Mouse (Mus musculus): ENCODE measurements around the gene Col5a1.

The Col5a1 gene

DNA sequence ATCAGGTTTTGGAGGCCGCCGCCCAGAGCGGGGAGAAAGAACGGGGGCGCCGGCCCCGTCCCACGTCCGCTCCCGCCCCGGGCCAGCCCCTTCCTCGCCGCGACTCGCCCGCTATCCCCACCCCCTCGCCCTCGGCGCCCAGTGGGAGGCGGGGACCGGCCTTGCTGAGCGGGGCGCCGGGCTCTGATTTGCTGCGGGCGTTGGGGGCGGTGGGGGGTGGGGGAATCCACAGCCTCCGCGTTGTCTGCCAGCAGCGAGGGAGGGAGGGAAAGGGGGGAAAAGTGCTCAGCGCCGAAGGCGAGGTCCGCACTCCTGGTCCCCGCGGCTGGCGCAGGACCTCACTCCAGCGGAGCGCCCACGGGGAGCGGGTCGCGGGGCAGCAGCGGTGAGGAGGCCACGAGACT, at the start of gene Col5a1:
Col5a1 (plus strand) TSS at position 278 of the 404 bp plus-strand sequence.
- DNase-seq: no peak

DNA sequence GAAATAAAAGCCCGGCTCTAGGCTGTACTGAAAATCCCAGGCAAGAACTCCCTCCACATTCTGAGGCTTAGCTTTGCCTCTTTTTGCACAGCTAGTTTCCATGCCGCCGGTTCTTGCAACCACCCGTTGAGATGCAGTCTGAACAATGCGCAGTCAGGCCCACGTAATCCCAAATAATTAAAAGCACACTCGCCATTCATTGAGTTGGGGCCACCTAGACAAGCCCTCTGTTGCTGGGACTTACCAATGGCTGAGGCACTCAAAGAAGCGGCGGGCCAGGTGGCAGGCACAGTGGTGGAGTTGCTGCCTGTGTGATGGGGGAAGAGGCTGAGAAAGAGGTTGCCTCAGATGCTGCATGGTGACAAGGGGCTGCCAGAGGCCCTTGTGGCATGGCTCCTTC, 48.1 kb upstream of the Col5a1 start:
- no peak for DNase-seq

DNA sequence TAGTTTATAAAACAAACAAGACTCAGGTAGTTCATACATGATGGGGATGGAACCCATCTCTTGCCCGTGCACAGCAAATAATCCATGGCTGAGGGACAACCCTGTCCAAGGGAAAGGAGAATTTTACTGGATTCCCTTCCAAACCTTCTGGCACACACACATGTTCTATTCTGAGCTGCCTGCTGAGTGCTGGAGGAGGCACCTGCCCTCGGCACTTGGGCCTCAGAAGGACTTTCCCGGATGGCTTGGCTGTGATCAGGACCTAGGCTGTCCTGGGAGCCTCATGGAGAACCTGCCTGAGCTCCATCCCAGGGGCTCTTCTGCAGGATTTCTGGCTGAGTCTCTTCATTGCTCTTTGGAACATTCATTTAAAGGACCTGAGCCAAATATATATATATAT, 45.3 kb upstream of the Col5a1 start:
- DNase-seq: no peak

DNA sequence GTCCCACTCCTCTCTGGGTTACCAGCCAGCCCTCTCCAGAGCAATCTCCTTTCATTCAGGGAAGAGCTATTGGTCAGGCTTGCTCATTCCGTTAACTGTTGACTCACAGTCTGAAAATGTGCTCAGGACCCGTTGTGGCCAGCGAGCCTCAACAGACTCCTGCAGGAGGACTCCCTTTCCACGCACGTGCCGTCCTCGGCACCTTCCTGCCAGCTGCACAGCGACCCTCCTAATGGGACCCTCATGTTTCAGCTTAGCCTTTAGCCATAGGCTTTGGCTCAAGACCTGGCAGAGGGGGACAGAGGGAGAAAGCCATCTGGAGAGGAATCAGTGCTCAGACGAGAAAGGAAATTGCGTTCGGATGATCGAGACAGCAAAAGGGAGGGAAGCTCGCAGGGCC, 43.3 kb upstream of the Col5a1 start:
- DNase-seq: no peak

DNA sequence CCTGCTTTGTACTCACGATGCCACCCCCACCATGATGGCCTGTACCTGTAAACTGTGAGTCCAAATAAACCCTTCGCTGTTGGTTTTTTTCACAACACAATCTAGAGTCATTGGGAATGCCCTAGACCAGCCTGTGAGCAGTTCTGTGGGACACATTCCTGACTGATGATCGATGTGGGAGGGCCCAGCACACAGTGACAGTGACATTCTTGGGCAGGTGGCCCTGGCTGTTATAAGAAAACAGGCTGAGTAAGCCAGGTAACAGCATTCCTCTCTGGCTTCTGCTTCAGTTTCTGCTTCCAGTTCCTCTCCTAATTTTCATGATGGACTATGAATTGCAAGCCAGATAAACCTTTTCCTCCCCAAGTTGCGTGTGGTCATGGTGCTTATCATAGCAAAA, 41.3 kb upstream of the Col5a1 start:
- no peak for DNase-seq

DNA sequence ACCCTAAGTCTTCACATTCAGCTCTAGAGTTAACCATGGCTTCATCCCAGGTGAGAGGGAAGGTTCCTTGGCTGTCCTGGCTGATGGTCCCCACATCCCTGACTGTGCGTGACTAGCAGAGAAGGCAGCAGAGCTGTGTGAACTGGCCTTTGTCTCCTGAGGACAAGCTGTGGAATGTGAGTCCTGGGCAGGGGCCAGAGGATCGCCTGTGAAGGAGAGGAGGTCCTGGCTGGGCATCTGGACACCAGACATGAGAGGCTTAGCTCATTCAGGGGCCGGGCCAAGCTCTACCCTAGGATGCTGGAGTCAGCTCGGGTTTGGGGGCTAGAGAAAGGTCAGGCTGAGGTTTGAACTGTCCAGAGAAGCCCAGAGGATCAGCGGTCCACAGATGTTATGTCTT, 39.2 kb upstream of the Col5a1 start:
- no peak for DNase-seq

DNA sequence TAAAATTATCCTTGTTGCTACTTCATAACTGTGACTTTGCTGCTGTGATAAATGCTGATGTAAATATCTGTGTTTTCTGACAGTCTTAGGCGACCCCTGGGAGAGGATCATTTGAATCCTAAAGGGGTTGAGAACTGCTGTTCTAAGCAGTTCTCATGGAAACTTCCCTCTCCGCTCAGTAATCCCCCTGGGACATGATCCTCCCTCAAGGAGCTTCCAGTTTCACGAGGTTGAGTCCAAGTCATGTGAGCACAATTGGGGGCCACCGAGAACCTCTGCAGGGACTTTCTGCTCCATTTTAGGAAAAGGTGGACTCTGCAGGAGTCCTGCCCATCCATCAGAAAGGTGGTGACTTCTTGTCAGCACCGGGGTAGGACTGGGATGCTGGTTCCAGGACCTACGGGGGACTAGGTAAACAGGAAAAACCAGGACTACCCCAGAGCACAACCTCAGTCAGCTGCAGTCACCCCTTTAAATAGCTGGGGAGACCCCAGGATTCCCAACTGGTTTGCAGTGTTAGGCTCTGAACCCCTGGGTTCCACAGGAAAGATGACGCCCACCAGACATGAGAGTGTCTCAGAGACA, 38.3 kb upstream of the Col5a1 start:
- DNase-seq: no peak

DNA sequence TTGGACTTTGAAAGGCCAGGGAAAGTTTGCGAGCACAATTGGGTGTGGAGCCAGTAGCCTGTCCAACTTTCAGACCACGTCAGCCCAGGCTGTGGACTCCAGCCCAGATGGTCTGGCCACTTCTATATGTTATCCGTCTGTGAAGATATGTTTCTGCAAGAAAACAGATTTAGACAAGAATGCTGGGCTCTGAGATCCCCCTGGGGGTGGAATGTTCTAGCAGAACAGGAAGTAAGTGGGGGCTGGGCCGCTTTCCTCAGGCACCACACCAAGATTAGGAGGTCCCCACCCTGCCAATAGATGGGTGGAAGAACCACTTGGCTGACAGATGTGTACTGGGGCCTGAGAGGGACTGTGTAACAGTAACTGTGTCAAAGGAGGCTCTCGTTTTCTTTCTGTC, 37.8 kb upstream of the Col5a1 start:
- DNase-seq: no peak

DNA sequence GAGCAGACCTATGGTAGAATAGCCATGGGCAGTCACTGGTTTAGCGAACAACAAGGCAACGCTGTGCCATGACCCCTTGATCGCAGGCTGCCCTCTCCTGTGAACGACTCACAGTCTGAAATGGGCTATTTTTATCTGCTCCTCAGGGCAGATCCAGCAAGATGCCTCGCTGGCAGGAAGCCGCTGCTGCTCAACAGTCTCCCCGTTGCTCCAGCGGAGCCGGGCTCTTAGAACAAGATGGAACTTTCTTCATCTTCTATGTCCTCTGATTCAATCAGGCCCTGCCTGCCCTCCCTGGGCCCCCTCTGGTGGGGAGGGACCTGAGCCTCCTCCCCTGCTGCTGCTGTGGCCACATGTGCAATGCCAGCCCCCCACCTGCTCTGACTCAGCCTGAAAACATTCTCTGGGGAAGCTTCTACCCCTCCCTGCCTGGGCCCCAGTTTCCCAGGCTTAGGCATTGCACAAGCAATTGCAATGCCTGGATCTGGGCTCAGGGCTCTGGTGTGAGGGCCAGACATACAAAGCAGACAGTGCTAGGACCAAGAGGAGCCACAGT, 27.8 kb upstream of the Col5a1 start:
- DNase-seq: no peak

DNA sequence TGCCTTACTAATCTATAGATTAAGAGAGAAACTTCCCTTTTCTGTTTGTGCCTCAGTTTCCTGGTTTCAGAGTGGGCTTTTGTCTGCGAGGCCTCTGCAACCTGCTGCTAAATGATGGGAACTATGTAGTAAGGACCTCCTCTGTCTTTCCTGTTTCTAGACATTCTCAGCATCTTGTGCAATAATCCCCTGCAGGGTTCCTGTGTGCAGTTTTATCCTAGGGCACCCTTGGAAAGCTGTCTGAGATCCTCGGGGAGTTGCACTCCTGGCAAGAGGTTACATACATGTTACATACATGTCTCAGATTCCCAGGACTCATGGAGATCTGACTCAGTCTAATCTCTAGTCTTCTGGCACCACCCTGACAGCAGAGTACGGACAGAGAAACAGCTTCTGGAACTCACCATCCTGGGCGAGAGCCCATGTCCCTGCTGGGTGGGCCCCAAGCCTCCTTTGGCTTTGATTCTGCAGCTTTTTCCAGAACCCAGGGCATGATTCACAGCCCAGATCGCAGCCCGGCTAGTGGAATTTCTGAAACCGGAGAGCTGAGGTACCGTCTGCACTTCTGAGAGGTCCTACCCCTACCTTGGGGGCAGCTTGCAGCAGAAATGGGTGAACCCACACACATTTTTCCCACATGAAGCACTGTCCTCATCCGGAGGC, 24.5 kb upstream of the Col5a1 start:
- no peak for DNase-seq

DNA sequence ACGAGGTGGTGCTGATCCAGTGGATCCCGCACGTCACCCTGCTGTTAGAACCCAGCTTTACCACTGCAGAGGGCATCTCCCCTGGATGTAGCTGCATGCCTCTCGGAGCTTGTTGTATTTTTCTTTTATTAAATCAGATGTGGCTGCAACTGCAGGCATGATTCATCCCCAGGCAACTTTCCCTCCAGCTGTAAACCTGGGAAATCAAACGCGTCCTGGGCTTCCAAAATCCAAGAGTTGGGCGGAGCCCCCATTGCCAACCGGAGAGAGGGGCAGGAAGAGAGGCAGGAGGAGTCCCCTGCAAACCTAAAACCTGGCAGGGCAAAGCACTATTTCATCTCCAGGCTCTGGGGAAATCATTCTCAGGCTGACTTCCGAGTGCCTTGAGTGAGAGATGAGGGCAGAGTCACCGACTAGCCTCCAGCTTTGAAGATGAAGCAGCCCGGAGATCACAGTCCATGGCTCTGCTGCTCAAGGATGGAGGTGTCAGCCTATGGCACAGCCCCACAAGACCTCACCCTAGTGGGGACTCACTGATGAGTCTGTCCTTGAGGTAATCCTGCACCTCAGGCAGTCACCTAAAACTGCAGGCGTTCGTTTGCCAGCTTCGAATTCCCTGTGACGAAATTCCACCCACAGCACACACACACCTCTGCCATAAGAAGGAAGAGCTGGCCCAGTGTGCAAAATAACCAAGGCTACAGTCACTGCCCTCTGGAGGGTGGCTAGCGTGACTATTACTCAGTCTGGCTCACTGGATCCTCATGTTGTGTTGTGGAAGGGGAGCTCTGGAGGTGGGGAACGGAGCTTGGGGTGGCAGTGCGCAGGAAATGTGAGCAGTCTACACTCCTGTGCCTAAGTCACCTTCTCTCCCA, 21.5 kb upstream of the Col5a1 start:
- DNase-seq: no peak

DNA sequence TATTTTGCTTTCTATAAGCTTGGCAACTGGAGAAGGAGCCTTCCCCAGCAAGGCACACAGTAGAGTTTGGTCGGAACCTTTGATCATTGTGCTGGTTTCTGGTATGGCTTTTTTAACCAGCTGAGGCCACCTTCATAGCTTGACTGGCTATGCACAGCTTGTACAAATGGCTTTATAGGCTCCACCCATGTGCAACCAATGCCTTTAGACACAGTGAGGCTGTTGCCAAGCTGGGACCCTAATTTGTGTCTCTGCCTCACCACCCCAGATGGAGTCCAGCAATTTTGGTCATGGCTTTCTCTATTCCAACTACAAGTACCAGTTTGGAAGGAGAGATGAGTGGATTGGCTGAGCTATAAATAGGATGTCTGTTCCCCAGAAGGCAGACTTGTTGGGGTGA, 15.6 kb upstream of the Col5a1 start:
- no peak for DNase-seq

DNA sequence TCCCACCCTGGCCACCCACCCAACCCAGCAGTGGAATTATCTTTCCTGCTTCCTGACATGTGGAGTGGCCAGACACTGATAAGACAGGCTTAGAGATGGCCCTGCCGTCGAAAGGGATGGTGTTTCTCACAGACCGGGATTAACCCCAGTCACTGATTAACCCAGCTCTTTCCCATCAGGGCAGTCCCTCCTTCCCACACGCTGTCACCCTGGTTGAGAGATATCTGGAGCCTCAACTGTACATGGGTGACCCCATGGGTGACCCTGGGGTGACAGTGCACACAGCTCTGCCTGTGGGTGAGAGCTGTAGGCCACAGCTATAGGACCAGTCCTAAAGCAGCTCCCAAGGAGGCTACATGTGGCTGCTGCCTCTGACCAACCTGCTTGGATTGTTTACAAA, 15.2 kb upstream of the Col5a1 start:
- no peak for DNase-seq

DNA sequence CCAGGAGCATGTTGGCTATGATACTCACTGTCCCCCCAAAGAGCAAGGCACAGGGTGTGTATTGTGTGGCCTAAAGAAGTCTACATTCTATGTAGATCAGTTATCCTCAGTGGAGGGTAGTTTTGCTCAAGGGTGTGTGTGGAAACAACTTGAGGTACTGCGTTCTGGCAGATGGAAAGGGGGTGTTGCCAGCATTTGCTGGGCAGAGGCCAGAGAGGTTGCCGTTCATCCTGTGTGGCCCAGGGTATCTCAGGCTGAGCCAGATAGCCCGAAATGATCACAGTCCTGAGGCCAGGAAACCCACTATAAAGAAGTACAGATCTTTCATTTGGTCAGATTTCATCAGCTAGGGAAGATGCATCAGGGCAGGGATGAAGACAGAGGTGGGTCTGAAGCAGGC, 13.9 kb upstream of the Col5a1 start:
- DNase-seq: no peak

DNA sequence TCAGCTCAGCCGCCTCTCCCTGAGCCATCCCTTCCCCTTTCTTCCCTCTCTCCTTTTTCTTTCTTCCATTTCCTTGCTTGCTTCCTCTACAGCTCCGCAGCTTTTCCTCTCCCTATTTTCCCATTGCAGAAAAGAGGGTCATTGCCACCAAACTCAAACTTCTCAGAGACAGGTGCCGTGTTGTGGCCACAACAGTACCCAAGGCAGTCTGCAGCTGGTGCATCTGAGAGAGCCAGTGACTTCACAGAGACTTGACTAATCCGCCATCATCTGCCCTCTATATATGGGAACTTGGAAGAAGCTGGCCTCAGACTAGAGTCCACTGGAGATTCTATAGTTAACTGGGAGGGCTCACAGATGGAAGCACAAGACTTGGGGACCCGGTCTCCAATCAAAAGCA, 13.2 kb upstream of the Col5a1 start:
- no peak for DNase-seq

DNA sequence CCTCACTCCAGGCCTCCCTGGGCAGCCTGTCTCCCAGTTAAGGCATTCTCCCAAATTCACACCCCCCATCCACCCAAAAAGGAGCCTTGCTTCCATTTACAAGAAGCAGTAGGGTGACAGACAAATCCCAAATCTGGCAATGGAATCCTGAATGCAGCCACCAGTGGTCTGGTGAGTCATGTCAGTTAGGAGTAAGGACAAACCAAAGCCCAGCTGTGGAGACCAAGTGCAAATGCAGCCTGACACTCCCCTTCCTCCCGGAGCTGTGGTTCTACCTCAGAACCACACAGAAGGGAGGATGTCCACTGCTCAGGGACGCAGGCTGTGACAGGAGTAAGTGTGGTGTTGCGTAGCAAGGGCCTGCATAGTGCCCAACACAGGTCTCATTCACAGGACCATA, 11.6 kb upstream of the Col5a1 start:
- DNase-seq: no peak

DNA sequence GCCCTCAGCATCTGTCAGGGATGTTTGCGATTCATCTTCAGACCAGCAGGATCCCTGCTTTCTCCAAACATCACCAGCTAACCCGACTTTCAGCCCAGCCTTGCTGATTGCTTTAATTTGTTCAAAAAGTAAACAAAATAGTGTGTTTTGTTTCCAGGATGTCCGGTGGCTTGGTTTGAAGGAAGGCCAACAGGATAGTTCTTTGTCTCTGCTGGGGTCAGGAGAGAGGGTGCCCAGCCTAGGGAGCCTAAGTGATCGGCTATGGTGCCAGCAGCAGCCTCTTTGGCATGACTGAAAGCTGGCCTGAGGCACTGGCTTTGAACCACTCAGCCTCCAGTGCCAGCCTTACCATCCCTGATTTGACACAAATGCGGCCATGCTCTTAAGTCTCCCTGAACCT, 11.0 kb upstream of the Col5a1 start:
- DNase-seq: no peak

DNA sequence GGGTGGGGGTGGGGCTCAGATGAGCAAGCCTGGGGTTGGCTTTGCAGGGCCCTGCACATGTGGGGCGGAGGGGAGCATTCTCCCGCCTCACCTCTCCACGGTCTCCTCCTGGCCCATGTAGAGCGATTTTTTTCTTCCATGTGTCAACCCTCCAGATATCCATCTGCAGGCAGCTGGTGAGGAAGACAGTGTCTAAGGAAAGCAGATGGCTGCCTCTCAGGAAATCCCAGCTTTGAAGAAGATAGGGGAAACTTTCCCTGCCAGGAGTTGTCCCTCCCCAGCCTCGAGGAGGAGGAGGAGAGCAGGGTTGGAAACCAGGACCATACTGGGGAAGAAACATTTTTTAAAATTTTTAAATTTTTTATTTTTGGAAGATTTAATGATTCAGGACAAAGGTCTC, 10.4 kb upstream of the Col5a1 start:
- peak; percentile 38 for DNase-seq

DNA sequence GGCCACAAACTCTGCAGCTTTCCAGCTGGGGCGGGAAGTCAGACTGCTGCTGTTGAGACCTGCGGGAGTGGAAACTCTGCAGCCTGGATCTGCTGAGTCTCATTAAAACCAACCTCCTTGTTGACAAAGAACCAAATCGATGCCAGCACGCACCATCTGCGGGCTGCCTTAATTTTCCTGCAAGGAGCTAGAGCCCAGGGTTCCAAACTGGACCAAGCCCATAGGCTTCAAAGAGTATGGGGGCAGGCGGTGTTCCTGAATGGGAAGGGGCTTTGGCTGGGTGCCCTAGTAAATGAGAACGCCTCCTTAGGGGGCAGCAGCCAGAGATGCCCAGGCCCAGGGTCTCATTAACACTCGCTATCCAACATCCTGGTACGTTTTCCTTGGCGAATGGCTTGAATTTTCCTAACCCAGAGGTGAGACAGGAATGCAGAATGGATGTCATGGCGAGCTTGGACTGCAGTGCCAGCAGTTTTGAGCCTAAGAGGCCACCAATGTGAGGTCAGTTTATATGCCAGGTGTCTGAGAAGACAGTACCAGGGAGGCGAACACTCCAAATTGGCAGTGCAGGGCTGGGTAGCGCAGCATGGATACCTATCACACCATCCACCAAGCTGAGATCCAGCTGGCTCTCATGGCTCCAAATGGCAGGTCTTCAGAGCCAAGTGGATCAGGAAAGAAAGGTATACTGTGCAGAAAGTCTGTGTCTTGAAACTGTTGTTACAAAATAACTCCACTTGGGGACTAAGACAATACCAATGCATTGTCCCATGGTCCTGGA, 9.3 kb upstream of the Col5a1 start:
- peak; percentile 15 for DNase-seq

DNA sequence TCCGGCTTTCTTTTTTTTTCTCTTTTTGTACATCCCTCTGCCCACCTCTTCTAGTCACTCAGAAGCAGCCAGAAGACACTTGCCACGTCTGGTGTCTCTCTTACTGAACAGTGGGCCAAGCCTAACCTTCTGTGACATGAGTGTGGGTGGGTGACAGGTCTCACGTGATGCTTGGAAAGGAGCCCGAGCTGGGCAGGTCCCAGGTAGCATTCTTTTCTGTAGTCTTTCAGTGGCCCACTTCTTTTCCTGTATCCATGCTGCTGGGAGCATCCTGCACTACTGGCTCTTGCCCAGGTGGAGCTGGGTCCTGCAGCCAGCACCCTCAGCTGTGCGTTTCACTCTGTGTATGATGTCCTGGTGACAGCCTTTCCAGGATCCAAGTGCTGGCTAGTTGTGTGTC, 8.2 kb upstream of the Col5a1 start:
- no peak for DNase-seq

DNA sequence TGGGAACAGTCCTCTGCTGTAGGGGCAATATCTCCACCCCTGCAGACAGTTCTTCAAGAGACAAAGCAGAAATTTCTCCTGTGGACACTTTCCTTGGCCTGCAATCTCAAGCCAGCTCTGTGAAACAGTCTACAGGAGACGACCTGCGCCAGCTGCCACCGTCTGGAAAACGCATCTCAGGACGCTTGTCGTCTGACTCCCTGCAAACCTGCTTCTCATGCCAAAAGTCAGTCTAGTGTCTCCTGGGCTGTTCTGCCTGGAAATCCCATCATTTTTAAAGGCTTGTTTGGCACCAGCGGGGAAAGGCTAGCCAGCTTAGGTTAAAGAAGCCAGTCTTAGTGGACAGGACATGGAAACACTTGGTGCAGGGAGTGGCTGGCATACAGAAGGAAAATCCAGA, 2.9 kb upstream of the Col5a1 start:
- no peak for DNase-seq

DNA sequence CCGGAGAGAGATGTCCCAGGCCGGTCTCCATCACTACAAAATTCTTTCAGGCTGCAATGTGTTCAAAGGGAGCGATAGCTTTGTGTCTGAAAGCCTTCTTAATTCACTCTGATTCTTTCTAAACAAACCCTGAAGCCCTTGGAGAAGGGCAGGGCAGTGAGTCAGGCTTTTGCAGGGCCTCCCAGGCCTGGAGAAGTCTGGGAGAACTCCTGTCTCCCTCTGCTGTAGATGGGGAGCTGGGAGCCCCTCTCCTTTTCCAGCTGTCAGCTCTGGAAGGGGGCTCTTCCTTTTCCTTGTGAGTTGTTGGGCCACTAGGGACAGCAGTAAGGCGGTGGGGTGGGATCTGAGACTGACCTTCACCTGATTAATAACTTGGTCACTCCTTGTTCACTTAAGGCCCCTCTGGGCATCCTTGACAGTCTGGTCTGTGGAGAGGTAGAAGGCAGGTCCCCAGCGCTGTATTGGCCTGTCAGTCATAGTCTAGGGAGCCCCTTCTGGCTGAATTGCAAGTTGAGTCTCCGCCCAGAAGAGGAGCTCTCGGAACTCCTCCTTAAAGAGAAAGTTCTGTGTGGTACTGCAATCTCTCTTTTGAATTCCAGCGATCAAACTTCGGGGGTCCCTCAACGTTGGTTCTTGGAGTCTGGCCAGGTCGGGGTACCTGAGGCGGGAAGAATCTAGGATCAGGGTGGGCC, 623 bp upstream of the Col5a1 start:
- no peak for DNase-seq
